Comparison of ENCODE assay signal across 14 mouse cellular contexts in the genomic region with DNA sequence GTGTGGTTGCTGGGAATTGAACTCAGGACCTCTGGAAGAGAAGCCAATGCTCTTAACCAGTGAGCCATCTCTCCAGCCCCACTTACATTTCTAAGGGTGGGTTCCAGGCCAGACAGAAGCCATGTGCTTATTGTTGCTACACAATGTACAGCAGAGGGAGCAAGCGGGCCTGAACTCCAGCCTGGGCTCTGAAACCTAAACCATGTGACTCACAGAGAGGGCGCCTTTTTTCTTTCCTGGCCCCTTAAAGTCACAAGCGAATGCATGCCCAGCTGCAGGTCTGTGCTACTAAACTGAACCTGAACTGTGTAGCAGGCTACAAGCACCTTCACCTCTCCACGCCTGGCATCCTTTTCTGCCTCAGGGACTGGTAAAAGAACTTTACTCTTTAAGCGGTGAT.
DNase-seq lines count a peak whose midpoint lies in the region; ATAC-seq and TF ChIP-seq lines count a peak whose summit lies in the region.
"Had no signal": no experiment of that assay in that cellular context is flagged by ENCODE, and none has a peak within 500 bp of the region (broad histone marks: within the 10 kb centered on the region; RNA-seq: fewer than 3 reads in every experiment).

No protein-coding gene starts in this region.

- no peaks in the 10 kb centered on the region for H3K9me3 ChIP-seq in hindbrain, embryonic 14.5 days (ENCODE audit: control insufficient read depth, low read length)
- H3K9me3 ChIP-seq: forebrain, embryonic 10.5 days; limb, embryonic 15.5 days; neural tube, embryonic 13.5 days had no signal

- no peaks in the 10 kb centered on the region for H3K27me3 ChIP-seq in spleen, adult 2 months (ENCODE audit: control insufficient read depth, insufficient read depth, low read length)
- no peaks in the 10 kb centered on the region for H3K27me3 ChIP-seq in hindbrain, embryonic 14.5 days (ENCODE audit: control insufficient read depth, insufficient read depth, low read length)
- H3K27me3 ChIP-seq: limb, embryonic 15.5 days; neural tube, embryonic 13.5 days had no signal

- WGBS in spleen, adult 2 months = 74% methylated on average over 5 of the region's 5 CpGs
- WGBS in hindbrain, embryonic 14.5 days = 72% methylated on average over 5 of the region's 5 CpGs

- no peak overlapping the region for H3K4me2 ChIP-seq in hindbrain, embryonic 14.5 days (replicated peaks)
- H3K4me2 ChIP-seq: limb, embryonic 15.5 days; neural tube, embryonic 13.5 days had no signal

- no peak overlapping the region for H3K9ac ChIP-seq in hindbrain, embryonic 14.5 days
- H3K9ac ChIP-seq: limb, embryonic 15.5 days; neural tube, embryonic 13.5 days had no signal

- no peak overlapping the region for H3K4me3 ChIP-seq in spleen, adult 2 months (ENCODE audit: extremely low read depth, insufficient read depth, insufficient read length)
- no peak overlapping the region for H3K4me3 ChIP-seq in hindbrain, embryonic 14.5 days (replicated peaks; ENCODE audit: low read length)
- H3K4me3 ChIP-seq: forebrain, embryonic 10.5 days; limb, embryonic 15.5 days; neural tube, embryonic 13.5 days had no signal

- ATAC-seq in inflammation-experienced regulatory T-cells, adult 6 months = peak; percentile 60
- ATAC-seq in hindbrain, embryonic 14.5 days (ENCODE audit: low FRiP score) = no peak

- no peaks in the 10 kb centered on the region for H3K4me1 ChIP-seq in spleen, adult 2 months (ENCODE audit: control insufficient read depth, insufficient read depth, insufficient read length)
- no peaks in the 10 kb centered on the region for H3K4me1 ChIP-seq in hindbrain, embryonic 14.5 days (replicated peaks; ENCODE audit: control insufficient read depth, insufficient read depth, low read length)

- H3K27ac ChIP-seq in spleen, adult 2 months (ENCODE audit: insufficient read depth, low read length) = peak overlapping the region; percentile 11; the same call in 1 of the 2 replicates
- H3K27ac ChIP-seq in hindbrain, embryonic 14.5 days = no peak overlapping the region
- H3K27ac ChIP-seq: forebrain, embryonic 10.5 days; limb, embryonic 15.5 days; neural tube, embryonic 13.5 days had no signal

- no peak for TF ChIP-seq POLR2A in spleen, adult 2 months (IDR thresholded peaks at IDR 0.05; ENCODE audit: low read depth, low read length)

- peak; percentile 12; the same call in 1 of the 2 replicates for TF ChIP-seq CTCF in spleen, adult 2 months (IDR thresholded peaks at IDR 0.05; ENCODE audit: extremely low read depth, insufficient read depth, insufficient read length, insufficient replicate concordance)

- no peak for DNase-seq in spleen, adult 2 months (ENCODE audit: low read depth in 1 of 2, low spot score in 2 of 2)
- no peak for DNase-seq in spleen, postnatal 14 days (ENCODE audit: low spot score in 2 of 2)
- DNase-seq in NIH3T3 (ENCODE audit: low read depth) = peak; percentile 46
- DNase-seq in thymus, postnatal 4 days = peak; percentile 71
- DNase-seq in hindbrain, embryonic 14.5 days (ENCODE audit: low spot score) = no peak
- DNase-seq in left cerebral cortex, adult 18-20 months (ENCODE audit: low spot score in 2 of 2) = no peak
- DNase-seq in lung, adult 18-20 months = no peak
- DNase-seq: adrenal gland, postnatal 14 days; cerebellum, adult 9-10 months; gastrocnemius, postnatal 10 days had no signal

- H3K36me3 ChIP-seq in spleen, adult 2 months (ENCODE audit: control insufficient read depth, insufficient read depth, low read length) = no peaks in the 10 kb centered on the region
- H3K36me3 ChIP-seq in hindbrain, embryonic 14.5 days (replicated peaks; ENCODE audit: control insufficient read depth, insufficient read depth) = no peaks in the 10 kb centered on the region
- H3K36me3 ChIP-seq: forebrain, embryonic 10.5 days; limb, embryonic 15.5 days; neural tube, embryonic 13.5 days had no signal

Comparison
In these comparisons a context has a peak if more than half of its experiments do, and no peak if none do; other contexts are left out.
1. DNase-seq: peak in NIH3T3 (single experiment) and thymus, postnatal 4 days (single experiment); none in spleen, adult 2 months (0 of 2), spleen, postnatal 14 days (0 of 2), hindbrain, embryonic 14.5 days (single experiment), left cerebral cortex, adult 18-20 months (0 of 2) and lung, adult 18-20 months (0 of 2).